Mouse (Mus musculus): ENCODE measurements at regions not wholly inside any gene's neighbourhood (a gene's known extent, or its start where the extent isn't known, plus 50 kb on each side); places are given as distances from the start of the nearest gene placed in this dataset.
"Not testable (repeated sequence)": the region's sequence is repeated elsewhere in the genome, so short reads cannot be mapped to it uniquely, and the experiment has no call there.

- H3K4me2 ChIP-seq (replicated peaks); H3K9ac ChIP-seq (replicated peaks); H3K27me3 ChIP-seq; H3K4me3 ChIP-seq; H3K9me3 ChIP-seq; H3K36me3 ChIP-seq; H3K27ac ChIP-seq (replicated peaks); H3K4me1 ChIP-seq: not testable (repeated sequence)
- WGBS: 83% methylated on average over 15 of the region's 15 CpGs
- peak; percentile 60 for ATAC-seq (ENCODE audit: low FRiP score, low read depth)
Measured at GRCm38 (mm10) chr13:13888847-13889246, 65.4 kb upstream of the B3galnt2 start.

DNA sequence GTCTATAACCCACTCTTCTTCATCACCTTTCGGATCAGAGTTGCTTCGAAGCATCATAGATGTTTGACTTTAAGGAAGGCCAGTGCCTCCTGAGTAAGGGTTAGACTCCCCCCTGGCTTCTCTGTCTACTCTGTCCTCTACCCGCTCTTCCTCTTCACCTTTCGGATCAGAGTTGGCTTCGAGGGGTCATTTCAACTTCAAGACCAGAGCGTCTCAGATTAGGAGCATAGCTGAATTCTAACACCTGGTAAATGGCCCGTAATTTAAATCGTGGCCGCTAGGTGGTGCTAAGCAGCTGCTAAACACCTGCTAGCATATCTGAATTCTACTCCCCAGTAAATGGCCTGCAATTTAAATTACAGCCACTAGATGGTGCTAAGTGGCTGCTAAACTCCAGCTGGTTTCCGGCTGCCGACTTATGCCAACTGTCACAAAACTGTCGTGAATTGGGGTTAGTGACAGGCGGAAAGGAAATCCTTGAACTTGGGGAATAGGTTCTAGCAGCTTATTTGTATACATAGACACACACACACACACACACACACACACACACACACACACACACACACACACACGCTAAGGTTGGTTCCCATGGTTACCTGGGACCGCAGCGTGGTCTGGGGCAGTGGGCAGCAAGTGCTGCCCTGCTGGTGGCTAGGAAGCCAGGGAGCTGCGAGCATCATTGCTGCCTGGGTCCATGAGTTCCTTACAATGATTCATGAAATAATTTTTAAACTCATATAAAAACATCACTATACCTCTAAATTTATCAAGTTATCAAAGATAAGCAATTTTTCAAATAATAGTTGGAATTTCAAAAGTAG, 64.8 kb upstream of the B3galnt2 start:
- Histone ChIP-seq H3K27me3 (no peaks in the 10 kb centered on the region), H3K4me2 (replicated peaks) (peak overlapping the region; percentile 53), H3K4me1 (no peaks in the 10 kb centered on the region), H3K4me3 (peak overlapping the region; percentile 50), H3K27ac (replicated peaks) (no peak overlapping the region), H3K36me3 (no peaks in the 10 kb centered on the region), H3K9ac (replicated peaks) (0 out of 2 replicates have a peak overlapping the region, but pooled peaks have one; percentile 43), H3K9me3 (no peaks in the 10 kb centered on the region)
- ATAC-seq (ENCODE audit: low FRiP score, low read depth): peak; percentile 99
- 21% methylated on average over 17 of the region's 17 CpGs for WGBS

GRCm38 (mm10) chr13:13902186-13902585, 52.1 kb upstream of the B3galnt2 start:
- not testable (repeated sequence) for H3K4me3 ChIP-seq; H3K27ac ChIP-seq (replicated peaks); H3K9me3 ChIP-seq; H3K36me3 ChIP-seq; H3K27me3 ChIP-seq; ATAC-seq (ENCODE audit: low FRiP score, low read depth); H3K4me2 ChIP-seq (replicated peaks); H3K9ac ChIP-seq (replicated peaks); H3K4me1 ChIP-seq
- 91% methylated on average over 16 of the region's 16 CpGs for WGBS

Measured in midbrain, embryonic 12.5 days (tissue).